Mouse (Mus musculus) E14TG2a.4 (cell line): ENCODE measurements around the gene Adgrg1.

Experiments
- H3K27me3 ChIP-seq: 2 replicates; pipeline ENCODE4 v1.6.1; 2014; ENCODE audit warnings: low read length, control low read depth; ENCODE audit not compliant: insufficient read depth
- H3K36me3 ChIP-seq: 2 replicates; pipeline ENCODE4 v1.6.1; 2014; ENCODE audit warnings: low read length, control low read depth; ENCODE audit not compliant: insufficient read depth
- H3K4me1 ChIP-seq: replicated peaks from 2 replicates; pipeline ENCODE4 v1.6.1; 2014; ENCODE audit warnings: low read depth, low read length, control low read depth
- H3K4me3 ChIP-seq: replicated peaks from 2 replicates; pipeline ENCODE4 v1.5.1; 2014; ENCODE audit warnings: mild to moderate bottlenecking, low read length
- H3K9me3 ChIP-seq: 2 replicates; pipeline ENCODE4 v1.6.1; 2014; ENCODE audit warnings: low read length, control low read depth
- CTCF ChIP-seq: conservative IDR thresholded peaks from 2 replicates; pipeline ENCODE4 v1.5.1; 2014; ENCODE audit warnings: low read length
- NANOG ChIP-seq: IDR thresholded peaks from 2 replicates; pipeline ENCODE4 v1.6.1; 2014; ENCODE audit warnings: borderline replicate concordance, low read length, mixed read lengths
- POU5F1 ChIP-seq: IDR thresholded peaks from 2 replicates; pipeline ENCODE4 v1.6.1; 2014; ENCODE audit warnings: low read length, borderline replicate concordance

Adgrg1 gene

DNA sequence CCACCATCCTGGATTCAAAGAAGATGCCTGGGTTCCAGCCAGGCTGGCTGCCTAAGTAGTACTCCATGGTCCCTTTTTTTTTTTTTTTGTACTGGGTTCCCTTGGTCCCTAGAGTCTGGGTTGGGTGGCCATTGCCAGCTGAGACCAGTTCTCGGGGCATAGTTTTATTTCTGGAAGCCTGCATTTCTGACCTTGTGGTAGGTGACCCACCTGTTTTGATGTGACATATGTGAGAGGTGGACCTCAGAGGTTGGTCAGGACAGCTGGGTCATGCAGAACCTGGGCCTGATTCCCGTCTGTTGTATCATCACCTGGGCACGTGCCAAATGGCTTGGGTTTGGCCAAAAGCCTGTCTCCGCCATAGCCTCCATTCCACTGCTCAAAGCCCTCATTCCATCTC, 15.2 kb downstream of the Adgrg1 start:
- H3K4me1 ChIP-seq, result peaks cover 50% of the 10 kb centered on the region
- TF ChIP-seq CTCF (no peak), NANOG (no peak), POU5F1 (no peak)

GRCm38 (mm10) chr8:94990598-94991453, 16.3 kb downstream of the Adgrg1 start:
- Histone ChIP-seq H3K36me3 (no peaks in the 10 kb centered on the region), H3K4me3 (no peak overlapping the region), H3K27me3 (peaks cover 50% of the 10 kb centered on the region), H3K9me3 (no peaks in the 10 kb centered on the region), H3K4me1 (peaks cover 40% of the 10 kb centered on the region)
- no peak for TF ChIP-seq CTCF
- no peak for TF ChIP-seq NANOG
- no peak for TF ChIP-seq POU5F1

More for the DNA sequence above, 15.2 kb downstream of the Adgrg1 start:
- Histone ChIP-seq H3K4me3 (no peak overlapping the region), H3K9me3 (no peaks in the 10 kb centered on the region), H3K27me3 (peaks cover 48% of the 10 kb centered on the region), H3K36me3 (no peaks in the 10 kb centered on the region)

DNA sequence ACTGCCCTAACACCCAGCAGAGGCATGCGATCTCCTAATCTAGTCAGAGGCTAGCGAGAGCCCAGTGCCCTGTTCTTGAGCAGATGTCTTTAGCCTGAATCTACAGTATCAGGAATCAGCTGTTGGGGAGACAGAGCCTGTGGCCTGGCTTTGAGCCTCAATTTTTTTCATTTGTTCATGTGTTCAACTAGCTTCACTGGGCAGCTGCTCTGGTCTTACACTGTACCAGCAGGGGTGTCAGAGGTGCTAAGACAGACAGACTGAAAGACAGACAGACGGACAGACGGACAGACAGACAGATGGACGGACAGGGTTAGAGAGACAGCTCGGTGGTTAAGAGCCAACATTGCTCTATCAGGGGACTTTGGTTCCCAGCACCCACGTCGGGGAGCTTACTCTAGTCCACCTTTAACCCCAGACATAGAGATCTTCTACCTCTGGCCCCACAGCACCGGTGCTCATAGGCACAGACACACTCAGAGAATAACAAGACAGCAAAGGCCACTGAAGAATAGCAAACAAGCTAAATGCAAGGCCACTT, 17.0 kb downstream of the Adgrg1 start:
- peaks cover 33% of the 10 kb centered on the region for H3K4me1 ChIP-seq
- no peaks in the 10 kb centered on the region for H3K36me3 ChIP-seq
- TF ChIP-seq CTCF, result no peak
- no peak for TF ChIP-seq NANOG
- TF ChIP-seq POU5F1, result no peak
- no peaks in the 10 kb centered on the region for H3K9me3 ChIP-seq
- no peak overlapping the region for H3K4me3 ChIP-seq
- peaks cover 54% of the 10 kb centered on the region for H3K27me3 ChIP-seq

- Histone ChIP-seq H3K36me3 (no peaks in the 10 kb centered on the region), H3K4me1 (peaks cover 32% of the 10 kb centered on the region), H3K4me3 (no peak overlapping the region), H3K9me3 (no peaks in the 10 kb centered on the region), H3K27me3 (peaks cover 51% of the 10 kb centered on the region)
- TF ChIP-seq CTCF (no peak), POU5F1 (no peak), NANOG (no peak)
Observed at GRCm38 (mm10) chr8:94992010-94992409, 17.5 kb downstream of the Adgrg1 start.

GRCm38 (mm10) chr8:94992534-94992933, 18.0 kb downstream of the Adgrg1 start:
- no peaks in the 10 kb centered on the region for H3K9me3 ChIP-seq
- H3K36me3 ChIP-seq, result no peaks in the 10 kb centered on the region
- no peak for TF ChIP-seq POU5F1
- no peak for TF ChIP-seq CTCF
- no peak for TF ChIP-seq NANOG
- H3K4me1 ChIP-seq, result peaks cover 34% of the 10 kb centered on the region
- H3K4me3 ChIP-seq, result no peak overlapping the region
- H3K27me3 ChIP-seq, result peaks cover 48% of the 10 kb centered on the region

- Histone ChIP-seq H3K4me1 (peaks cover 34% of the 10 kb centered on the region), H3K27me3 (peaks cover 48% of the 10 kb centered on the region), H3K4me3 (no peak overlapping the region), H3K9me3 (no peaks in the 10 kb centered on the region), H3K36me3 (no peaks in the 10 kb centered on the region)
- TF ChIP-seq POU5F1 (no peak), NANOG (no peak), CTCF (no peak)
Observed at GRCm38 (mm10) chr8:94992996-94993724, 18.6 kb downstream of the Adgrg1 start.

GRCm38 (mm10) chr8:94994006-94994405, 19.5 kb downstream of the Adgrg1 start:
- peaks cover 45% of the 10 kb centered on the region for H3K27me3 ChIP-seq
- TF ChIP-seq POU5F1, result no peak
- no peak for TF ChIP-seq CTCF
- TF ChIP-seq NANOG, result no peak
- H3K4me3 ChIP-seq, result no peak overlapping the region
- no peaks in the 10 kb centered on the region for H3K36me3 ChIP-seq
- peaks cover 34% of the 10 kb centered on the region for H3K4me1 ChIP-seq
- H3K9me3 ChIP-seq, result no peaks in the 10 kb centered on the region

- TF ChIP-seq NANOG (no peak), POU5F1 (no peak), CTCF (no peak)
- H3K36me3 ChIP-seq, result no peaks in the 10 kb centered on the region
- no peak overlapping the region for H3K4me3 ChIP-seq
- no peaks in the 10 kb centered on the region for H3K9me3 ChIP-seq
- H3K27me3 ChIP-seq, result peaks cover 42% of the 10 kb centered on the region
- H3K4me1 ChIP-seq, result peaks cover 39% of the 10 kb centered on the region
Observed at GRCm38 (mm10) chr8:94994510-94994909, 20.0 kb downstream of the Adgrg1 start.
